Mouse (Mus musculus): Measurements from ENCODE around the gene Slc16a11.
A peak's percentile ranks its signal among the peaks of the same experiment; 100 is the strongest.
"Not testable (repeated sequence)": the region's sequence is repeated elsewhere in the genome, so short reads cannot be mapped to it uniquely, and the experiment has no call there.

Gene Slc16a11

DNA sequence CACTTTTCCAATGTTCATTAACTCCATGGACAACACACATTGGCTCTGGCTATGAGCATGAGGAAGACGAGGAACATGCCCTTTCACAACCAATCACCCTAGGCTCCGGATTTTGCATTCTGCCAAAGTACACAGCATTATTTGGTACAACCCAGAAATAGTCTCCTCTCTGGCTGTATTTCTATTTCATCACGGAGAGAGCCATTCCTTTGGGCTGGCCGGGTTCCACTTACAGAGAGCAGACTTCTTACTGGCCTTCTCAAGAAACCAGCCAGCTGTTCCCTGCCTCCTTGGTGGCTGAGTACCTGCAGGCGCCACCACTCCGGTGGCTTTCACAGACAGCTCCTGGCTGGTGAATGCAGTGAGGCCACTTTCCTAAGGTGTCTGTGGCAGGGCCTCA lies at the start of gene Slc16a11:
TSS of gene Slc16a11 (plus strand) at position 330 of the 400 bp plus-strand sequence.
- no peak for DNase-seq (ENCODE audit: low spot score in 2 of 2)

DNA sequence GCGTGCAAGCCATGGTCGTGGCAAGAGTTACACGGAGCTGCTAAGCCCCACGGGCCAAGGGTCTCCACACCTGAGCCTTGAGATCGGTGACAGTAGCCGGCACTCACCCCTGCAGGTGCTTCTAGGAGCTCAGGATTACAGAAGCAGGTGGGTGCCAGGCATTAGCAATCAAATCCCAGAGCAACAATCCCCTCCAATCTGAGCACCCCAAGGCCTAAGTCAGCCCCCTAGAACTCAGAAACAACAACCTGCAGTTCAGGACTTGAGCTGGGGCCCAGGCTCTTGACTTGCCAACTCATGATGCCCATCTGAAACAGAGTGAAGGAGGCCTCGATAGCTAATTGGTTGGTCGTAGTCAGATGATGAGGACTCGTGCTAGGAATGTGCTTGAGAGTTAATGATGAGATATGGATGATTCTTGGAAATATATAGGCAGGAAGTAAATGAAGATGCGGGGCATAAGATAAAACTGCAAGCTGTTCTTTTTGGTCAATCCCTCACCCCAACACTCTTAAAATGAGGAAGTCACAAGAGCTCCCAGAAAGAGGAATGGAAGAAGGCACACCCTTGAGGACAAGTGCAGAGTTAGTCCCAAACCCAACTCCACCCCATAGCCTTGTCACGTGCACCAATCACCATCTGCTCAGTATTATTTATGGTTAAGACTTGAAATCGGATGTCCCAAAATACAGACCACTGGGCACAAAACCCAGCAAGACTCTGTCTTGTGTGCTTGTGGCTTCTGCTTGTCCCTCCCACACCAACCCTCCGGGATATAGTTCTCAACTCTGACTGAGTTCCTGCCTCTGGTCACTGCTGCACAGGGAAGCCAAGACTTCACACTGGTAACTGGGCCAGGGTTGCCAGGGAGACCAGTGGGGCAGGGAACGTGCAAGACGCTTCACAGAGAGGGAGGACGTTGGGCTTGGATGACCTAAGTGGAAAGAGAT lies 46.3 kb upstream of the Slc16a11 start:
- no peak for DNase-seq (ENCODE audit: low spot score in 2 of 2)

DNA sequence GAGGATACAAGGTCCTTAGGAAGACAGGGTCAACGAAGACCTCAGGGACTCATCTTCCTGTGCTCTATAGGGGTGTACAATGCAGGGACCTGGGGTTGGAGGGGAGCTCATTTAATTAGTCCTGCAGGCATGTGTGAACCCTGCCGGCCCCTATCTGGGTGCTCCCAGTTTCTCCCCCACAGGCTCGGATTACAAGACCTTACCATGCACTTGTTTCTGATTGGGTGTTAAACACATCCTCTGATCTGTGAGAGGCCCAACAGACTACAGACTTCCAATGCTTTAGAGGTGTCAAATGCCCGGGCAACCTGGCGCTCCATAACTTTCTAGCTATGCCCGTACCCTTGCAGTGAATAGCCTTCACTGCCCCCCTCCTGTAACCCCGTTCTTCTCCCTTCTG lies 44.4 kb upstream of the Slc16a11 start:
- no peak for DNase-seq (ENCODE audit: low spot score in 2 of 2)

DNA sequence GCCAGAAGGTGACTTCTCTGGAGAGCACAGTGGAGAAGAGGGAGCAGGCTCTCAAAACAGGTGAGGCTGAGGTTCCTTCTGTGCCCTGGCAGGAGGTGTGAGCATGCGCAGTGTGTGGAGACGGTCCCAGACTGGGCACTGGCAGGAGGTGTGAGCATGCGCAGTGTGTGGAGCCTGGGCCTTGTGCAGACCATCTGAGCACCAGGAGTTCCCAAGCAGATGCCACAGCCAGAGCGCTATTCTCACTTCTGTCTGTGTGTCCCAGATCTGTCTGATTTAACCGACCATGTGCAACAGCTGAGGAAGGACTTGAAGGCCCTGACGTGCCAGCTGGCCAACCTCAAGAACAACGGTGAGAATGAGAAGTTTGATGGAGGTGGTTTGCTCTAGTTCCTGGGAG lies 43.1 kb upstream of the Slc16a11 start:
- DNase-seq (ENCODE audit: low spot score in 2 of 2): not testable (repeated sequence)

DNA sequence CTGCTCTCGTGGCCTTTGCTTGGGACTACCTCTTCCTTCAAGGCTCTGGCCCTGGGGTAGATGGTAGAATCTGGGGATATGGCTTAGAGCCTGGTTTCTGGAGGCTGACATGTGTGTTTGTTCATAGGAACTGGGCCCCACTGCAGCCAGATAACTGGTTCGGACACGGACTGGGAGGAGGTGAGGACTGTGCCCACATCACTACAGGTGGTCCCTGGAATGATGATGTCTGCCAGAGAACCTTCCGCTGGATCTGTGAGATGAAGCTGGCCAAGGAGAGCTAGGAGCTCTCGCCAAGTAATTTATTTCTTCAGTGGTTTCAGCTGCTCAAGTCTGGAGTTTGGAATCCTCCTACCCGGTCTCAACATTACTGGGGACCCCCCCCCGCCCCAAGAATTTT lies 42.3 kb upstream of the Slc16a11 start:
- no peak for DNase-seq (ENCODE audit: low spot score in 2 of 2)

DNA sequence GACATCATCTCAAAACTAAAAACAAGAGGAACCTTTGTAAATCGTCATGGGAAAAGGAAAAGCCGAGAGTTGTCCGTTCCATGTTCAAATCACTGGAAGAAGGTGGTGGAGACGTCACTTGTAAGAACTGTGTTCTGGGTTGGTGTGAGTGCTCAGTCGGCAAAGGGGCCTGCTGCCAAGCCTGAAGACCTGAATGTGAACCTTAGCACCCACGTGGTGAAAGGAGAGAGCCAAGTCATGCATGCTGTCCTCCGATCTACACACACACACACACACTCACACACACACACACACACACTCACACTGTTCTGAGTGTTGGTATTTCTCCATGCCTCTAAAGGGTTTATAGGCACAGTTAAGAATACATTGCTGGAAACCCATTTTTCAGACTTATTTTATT lies 41.4 kb upstream of the Slc16a11 start:
- DNase-seq (ENCODE audit: low spot score in 2 of 2): no peak

DNA sequence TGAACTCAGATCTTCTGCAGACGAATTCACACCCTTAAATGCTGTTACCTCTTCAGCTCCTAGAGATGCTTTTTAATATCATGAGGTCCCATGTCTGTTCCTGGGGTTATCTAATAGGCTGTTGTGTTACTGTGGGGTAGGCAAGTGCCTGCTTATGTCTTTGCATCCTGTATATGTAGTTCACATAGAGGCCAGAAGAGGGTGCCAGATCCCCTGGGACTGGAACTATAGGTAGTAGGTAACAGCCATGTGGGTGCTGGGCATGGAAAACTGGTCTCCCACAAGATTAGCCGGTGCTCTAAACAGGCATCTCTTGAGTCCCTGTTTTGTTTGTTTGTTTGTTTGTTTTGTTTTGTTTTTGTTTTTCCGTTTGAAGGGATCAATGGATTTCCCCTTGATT lies 40.7 kb upstream of the Slc16a11 start:
- no peak for DNase-seq (ENCODE audit: low spot score in 2 of 2)

DNA sequence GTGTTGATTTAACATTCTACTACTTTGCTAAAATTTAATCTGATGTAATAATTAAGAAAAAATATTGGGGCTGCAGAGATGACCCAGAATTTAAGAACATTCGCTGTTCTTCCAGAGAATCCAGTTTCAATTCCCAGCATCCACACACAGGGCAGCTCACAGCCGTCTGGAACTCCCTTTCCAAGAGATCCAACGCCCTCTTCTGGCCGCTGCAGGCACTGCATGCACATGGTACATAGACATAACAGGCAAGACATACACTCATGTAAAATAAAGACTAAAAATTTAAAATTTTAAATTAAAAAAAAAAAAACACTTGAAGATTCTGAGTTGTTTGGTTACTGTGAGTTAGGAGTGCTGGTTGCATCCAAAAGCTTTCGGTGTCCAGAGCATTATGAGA lies 40.3 kb upstream of the Slc16a11 start:
- DNase-seq (ENCODE audit: low spot score in 2 of 2): no peak

DNA sequence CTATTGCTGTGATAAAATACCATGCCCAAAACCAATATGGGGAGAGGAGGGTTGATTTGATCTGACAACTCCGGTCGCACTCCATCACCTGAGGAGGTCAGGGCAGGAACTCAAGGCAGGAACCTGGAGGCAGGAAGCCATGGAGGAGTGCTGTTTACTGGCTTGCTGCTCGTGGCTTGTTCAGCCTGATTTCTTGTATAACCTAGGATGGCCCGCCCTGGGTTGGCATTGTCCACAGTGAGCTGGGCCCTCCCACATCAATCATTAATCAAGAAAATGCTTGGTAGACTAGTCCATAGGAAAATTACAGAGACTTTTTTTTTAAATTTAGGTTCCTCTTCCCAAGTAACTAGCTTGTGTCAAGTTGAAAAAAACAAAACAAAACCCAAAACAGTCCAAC lies 38.1 kb upstream of the Slc16a11 start:
- DNase-seq (ENCODE audit: low spot score in 2 of 2): no peak

DNA sequence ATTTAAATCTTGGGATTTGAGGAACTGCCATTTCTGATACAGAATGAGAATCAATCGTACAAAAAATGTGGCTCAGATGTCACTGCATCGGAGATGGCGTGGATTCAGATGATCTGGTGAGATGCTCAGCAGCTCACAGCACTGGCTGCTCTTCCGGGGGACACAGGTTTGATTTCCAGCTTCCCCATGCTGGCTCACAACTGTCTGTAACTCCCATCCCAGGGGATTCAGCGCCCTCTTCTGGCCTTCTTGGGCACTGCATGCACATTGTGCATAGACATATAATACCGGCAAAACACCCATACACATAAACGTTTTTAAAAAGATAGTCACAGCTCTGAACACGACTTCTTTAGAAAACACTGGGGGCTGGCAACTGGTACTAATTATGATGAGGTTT lies 34.9 kb upstream of the Slc16a11 start:
- no peak for DNase-seq (ENCODE audit: low spot score in 2 of 2)

DNA sequence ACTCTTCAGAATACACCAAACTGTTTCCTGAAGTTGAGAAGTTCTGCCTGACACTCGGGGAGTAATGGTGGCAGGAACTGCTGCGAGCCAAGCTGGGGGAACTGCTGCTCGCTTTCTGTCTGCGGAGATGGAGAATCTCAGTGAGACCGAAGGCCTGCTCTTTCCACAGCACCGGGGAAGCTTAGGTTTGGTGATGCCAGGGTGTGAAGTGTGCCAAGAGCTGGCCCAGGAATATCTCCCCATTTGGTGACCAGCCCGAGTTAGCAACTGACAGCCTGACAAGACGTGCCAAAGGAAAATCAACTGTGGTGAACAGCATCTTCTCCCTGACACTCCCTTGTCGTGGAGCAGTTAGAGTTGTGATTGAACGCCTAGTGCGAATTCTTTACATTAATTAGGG lies 34.2 kb upstream of the Slc16a11 start:
- DNase-seq (ENCODE audit: low spot score in 2 of 2): no peak

DNA sequence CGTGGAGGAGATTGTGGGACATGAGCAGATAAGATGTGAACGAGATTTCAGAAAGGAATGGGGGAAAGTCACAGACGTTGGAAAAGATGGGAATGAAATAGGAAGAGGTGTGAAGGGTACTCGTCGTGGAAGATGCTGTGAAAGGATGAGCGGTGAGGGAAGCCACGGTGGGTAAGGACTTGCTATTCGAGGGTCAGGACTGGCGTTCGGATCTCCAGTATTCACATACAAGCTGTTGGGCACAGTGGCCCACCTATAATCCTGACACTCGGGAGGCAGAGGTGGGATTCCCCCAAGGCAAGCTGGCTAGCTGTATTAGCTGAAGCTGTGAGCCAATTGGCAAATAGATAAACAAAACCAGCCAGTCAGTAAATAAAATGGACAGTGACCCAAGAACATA lies 33.8 kb upstream of the Slc16a11 start:
- peak in 1 of 2 experiments; percentile 35 for DNase-seq (ENCODE audit: low spot score in 2 of 2)

DNA sequence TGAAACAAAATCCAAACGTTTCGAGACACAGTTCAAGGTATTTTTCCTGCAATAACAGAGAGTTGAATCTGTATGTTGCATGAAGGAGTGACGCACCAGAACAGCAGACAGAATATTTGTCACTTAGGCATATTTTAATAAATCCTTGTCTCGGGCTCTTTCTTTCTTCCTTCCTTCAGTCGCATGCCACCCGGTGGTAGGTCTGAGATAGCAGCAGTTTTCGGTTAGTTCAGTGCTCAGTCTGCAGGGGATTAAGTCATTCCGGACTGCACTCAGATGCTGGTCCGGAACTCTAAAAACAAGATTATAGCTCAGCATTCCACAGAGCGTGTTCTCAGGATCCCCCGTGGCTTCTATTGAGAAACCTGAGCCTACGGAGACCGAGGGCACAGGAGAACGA lies 33.2 kb upstream of the Slc16a11 start:
- no peak for DNase-seq (ENCODE audit: low spot score in 2 of 2)

DNA sequence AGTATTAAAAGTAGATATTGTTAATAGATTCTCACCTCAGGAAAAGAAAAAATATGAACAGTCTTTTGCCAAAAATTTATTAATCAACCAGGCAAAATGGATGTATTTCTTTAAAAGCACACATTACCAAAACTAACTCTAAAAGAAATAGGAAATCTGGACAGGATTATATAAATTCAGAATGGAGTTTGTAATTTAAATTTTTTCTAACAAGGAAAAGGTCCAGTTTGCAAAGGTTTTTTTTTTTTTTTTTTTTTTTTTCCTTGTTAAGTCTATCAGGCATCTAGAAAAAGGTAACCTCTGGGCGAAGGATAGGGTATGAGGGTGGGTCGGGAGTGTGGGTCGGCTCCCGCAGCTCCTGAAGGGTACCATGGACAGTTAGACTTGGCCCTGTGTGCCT lies 32.1 kb upstream of the Slc16a11 start:
- no peak for DNase-seq (ENCODE audit: low spot score in 2 of 2)

DNA sequence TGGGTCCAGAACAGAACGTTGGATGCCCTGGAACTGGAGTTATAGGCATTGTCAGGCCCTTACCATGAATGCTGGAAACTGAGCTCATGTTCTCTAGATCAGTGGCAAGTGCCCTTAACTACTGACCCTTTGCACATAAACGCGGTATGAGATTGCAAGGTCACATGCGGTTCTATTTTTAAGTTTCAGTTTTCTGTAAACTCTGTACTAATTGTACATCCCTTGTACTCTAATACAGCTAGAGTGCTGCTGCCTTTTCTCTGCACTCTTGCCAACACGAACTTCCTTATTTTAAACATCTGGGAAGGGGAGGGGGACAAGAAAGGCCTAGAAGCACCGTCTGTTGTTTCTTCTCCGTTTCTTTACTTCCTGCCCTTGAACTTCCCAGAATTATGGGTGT lies 27.4 kb upstream of the Slc16a11 start:
- no peak for DNase-seq (ENCODE audit: low spot score in 2 of 2)

DNA sequence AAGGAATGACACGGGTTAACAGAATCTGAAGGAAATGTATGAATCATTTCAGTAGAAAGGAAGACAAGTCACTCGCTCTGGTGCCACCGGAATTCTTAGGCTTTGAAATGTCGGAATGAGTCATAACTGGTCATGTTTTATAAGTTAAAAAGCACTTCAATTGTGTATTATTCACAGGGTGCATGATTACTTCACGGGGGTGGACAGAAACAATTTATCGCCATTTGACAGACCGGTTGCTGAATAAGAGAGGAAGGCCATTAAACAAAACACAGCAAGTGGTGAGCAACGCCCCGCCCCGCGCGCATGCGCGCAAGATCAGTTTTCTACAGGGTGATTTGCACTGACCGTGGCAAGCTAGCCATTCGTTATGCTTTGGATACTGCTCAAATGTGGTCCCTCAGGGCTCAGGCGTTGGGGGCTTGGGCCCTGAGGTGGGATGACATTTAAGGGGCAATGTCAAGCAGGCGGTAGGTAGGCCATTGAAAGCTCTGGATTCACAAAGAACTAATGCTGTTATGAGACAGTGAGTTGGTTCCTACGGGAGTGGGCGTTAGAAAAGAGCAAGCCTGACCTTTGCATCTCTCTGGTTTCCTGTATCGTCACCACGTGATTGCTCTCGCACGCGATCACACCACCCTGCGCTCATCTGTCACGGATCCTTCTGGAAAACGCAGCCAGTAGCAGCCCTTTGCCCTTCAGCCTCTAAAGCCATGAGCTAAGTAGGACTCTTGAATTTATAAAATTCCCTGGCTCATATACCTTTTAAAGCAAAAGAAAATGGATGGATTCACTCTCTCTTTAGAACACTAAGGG lies 23.0 kb upstream of the Slc16a11 start:
- DNase-seq (ENCODE audit: low spot score in 2 of 2): no peak

DNA sequence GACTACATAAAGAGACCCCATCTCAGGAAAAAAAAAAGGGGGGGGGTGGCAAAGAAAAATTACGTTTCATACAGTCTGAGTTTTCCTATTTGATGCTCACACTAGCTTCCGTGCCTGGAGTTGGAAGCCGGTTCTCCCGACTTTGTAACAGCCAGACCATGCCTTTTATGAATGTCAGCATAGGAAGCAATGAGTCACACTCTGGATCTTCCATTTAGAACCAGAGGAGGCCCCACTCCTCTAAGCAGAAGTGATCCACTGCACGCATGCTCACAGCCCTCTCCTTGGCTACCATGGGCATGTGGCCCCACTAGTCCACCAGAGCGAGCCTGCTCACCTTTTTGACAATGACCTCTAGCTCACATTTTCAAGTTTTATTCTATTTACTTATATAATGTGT lies 21.4 kb upstream of the Slc16a11 start:
- no peak for DNase-seq (ENCODE audit: low spot score in 2 of 2)

DNA sequence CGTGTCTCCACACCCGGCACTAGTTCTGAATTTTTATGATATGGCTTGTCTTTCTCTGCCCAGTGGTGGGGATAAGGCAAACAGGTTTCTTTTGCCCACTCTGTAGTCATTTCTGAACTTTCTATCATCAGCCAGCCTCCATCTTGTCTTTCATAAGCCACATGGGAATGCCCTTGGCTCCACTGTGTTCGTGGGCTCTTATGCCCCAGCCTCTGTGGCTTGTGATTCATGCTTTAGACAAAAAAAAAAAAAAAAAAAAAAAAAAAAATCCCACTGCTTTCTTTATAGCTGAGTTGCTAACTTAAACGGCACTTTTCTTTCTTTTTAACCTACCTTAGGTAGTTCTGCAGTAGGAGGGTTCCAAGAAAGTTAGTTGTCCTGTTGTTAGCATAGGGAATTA lies 20.4 kb upstream of the Slc16a11 start:
- DNase-seq (ENCODE audit: low spot score in 2 of 2): no peak

DNA sequence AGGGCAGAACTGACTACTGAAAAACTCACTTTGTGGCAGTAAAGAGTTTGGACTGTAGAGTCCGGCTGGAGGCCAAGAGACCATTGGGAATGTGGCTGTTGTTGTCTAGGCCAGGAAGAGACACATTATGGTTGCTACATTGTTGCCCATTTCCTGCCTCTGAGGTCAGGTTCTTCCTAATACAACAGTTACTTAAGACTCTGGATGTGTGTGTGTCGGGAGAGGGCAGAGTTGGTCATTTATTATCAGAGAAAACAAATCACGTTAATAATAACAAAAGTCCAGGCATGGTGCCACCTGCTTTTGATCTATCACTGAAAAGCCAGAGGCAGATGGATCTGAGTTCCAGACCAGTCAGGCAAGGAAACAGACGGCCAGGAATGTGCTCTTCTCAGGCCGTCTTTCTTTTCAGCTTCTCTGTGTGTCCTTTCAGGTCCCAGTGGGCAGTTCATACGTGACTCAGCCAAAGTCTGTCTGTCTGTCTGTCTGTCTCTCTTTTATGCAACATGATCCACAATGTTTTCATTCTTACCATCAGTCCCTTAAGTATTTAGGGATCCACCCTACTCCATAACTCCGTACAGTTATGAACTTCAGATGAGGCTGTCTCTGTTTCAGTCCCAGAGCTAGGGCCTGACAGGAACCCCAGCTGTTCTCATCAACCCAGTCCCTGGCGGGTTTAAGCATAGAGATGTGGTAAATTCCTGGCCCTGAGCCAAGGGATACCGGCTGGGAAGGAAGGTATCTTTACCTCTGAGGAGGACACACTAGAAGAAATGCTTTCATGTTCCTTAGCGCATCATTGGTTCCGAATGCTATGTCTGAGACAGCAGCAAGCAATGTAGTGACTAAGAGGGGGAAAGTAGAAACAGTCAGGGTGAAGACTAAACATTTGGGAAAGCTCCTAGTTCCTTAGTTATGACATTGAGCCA lies 18.9 kb upstream of the Slc16a11 start:
- DNase-seq (ENCODE audit: low spot score in 2 of 2): no peak

DNA sequence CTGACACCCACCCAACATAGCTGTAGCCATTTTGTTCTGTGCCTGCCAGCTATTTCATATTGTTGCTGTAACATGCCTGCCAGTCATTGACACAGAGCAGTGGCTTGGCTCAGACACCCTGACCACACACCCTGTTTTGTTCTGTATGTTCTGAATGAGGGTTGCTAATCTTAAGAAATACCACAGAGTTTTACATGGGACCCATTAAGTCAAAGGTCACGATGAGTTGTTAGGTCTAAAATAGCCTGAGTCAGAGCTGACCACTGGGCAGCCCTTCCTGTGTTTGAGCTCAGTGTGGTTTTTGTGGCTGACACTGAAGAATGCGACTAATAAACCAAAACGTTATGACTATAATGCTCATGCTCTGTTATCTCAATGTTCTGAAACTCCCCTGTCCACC lies 14.2 kb upstream of the Slc16a11 start:
- no peak for DNase-seq (ENCODE audit: low spot score in 2 of 2)

DNA sequence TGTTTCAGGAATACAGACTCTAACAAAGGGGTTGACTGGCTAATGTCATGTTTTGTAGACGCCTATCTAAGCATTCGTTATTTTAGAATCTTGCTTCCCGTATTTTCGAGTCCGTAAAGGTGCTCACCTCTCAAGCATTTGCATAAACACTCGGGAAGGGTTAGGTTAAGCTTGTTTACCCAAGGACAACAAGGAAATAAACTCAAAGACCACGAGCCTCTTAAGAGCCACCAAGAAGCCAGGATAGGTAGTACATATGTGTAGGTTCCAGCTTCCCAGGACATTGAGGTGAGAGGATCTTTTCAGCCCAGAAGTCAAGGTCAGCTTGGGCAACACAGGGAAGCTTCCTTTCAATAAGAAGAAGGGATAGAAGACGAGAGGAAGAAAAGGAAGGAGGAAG lies 13.4 kb upstream of the Slc16a11 start:
- no peak for DNase-seq (ENCODE audit: low spot score in 2 of 2)
